Mouse (Mus musculus) heart, embryonic 10.5 days (tissue): ENCODE results near the gene Runx1. TPM values are rescaled to one million over a fixed set of nuclear protein-coding genes. Genes with fewer than 3 reads are reported as not detected.

Source experiments
- DNase-seq: peaks from one replicate; pipeline ENCODE4 v3.0.0-alpha.2; 2017; ENCODE audit warnings: low spot score
- H3K27ac ChIP-seq: fragments of 300-500 bp; sonication (generic); 2 replicates; pipeline ENCODE4 v1.5.1; 2016; ENCODE audit warnings: mild to moderate bottlenecking
- H3K27me3 ChIP-seq: fragments of 300-500 bp; sonication (generic); 2 replicates; pipeline ENCODE4 v1.6.1; 2016; ENCODE audit warnings: mild to moderate bottlenecking; ENCODE audit not compliant: poor library complexity, insufficient read depth, severe bottlenecking
- H3K36me3 ChIP-seq: fragments of 300-500 bp; sonication (generic); 2 replicates; pipeline ENCODE4 v1.6.1; 2016; ENCODE audit warnings: mild to moderate bottlenecking, moderate library complexity
- H3K4me1 ChIP-seq: fragments of 300-500 bp; sonication (generic); 2 replicates; pipeline ENCODE4 v1.6.1; 2016; ENCODE audit warnings: mild to moderate bottlenecking
- H3K4me3 ChIP-seq: fragments of 300-500 bp; sonication (generic); 2 replicates; pipeline ENCODE4 v1.5.1; 2016; ENCODE audit warnings: mild to moderate bottlenecking, moderate library complexity
- H3K9me3 ChIP-seq: fragments of 300-500 bp; sonication (generic); 2 replicates; pipeline ENCODE4 v1.6.1; 2016; ENCODE audit warnings: mild to moderate bottlenecking, moderate library complexity
- WGBS: fragments of 180-500 bp; shearing (Covaris S2); methylation state at CpG from one replicate; pipeline ENCODE4 v1.1.7; 2016; 5-methylcytosine and 5-hydroxymethylcytosine counted together
- polyA plus RNA-seq: library from polyadenylated mRNA; unstranded; fragments of >200 nt; fragmentation: Nextera tagmentation; extraction: Ambion mirVana; gene quantifications from 2 replicates; pipeline ENCODE4 v1.2.1, GENCODE M21; 2016

Gene Runx1
- polyA plus RNA-seq, 1 experiment from 2014 or later, result 2.5 TPM

- Histone ChIP-seq H3K9me3 (no peaks in the 10 kb centered on the region), H3K4me3 (no peak overlapping the region), H3K36me3 (no peaks in the 10 kb centered on the region), H3K4me1 (no peaks in the 10 kb centered on the region; the same call in 1 of the 2 replicates), H3K27me3 (peaks cover 44% of the 10 kb centered on the region), H3K27ac (no peak overlapping the region)
- 73% methylated on average over 11 of the region's 11 CpGs for WGBS
- DNase-seq, result no peak
Observed at GRCm38 (mm10) chr16:92565291-92565690, 260.7 kb downstream of the Runx1 start.

DNA sequence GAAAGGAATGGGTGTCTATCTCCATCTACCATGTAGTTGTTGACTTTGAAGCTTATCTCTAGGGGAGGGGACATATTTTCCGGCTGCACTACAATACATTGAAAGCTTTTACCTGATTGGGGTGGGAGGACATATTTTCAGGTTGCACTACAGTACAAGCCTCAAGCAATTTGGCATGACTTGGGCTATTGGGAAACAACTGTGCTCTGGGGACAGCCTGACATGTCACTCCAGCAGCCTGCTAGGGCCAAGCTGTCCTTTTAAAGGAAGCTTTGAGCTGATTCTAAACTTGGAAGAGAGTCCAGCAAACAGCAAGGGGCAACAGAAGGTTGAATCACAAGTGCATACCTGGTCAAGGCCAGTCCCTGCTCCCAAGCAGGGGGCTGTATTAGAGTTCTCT is 270.9 kb downstream of the Runx1 start:
- no peak for DNase-seq
- H3K27me3 ChIP-seq, result peaks cover 11% of the 10 kb centered on the region; the same call in 1 of the 2 replicates
- peaks cover 16% of the 10 kb centered on the region; the same call in 1 of the 2 replicates for H3K4me1 ChIP-seq
- H3K4me3 ChIP-seq, result no peak overlapping the region
- WGBS, result 71% methylated on average over 1 of the region's 1 CpGs
- H3K36me3 ChIP-seq, result no peaks in the 10 kb centered on the region
- no peak overlapping the region for H3K27ac ChIP-seq
- no peaks in the 10 kb centered on the region for H3K9me3 ChIP-seq

GRCm38 (mm10) chr16:92552858-92553257 is 273.1 kb downstream of the Runx1 start:
- Histone ChIP-seq H3K4me3 (0 out of 2 replicates have a peak overlapping the region, but pooled peaks have one; percentile 22), H3K9me3 (no peaks in the 10 kb centered on the region), H3K27me3 (0 out of 2 replicates have a peak, but pooled peaks cover 5% of the 10 kb centered on the region), H3K36me3 (no peaks in the 10 kb centered on the region), H3K27ac (no peak overlapping the region), H3K4me1 (peaks cover 13% of the 10 kb centered on the region; the same call in 1 of the 2 replicates)
- WGBS, result 14% methylated on average over 11 of the region's 11 CpGs
- no peak for DNase-seq

GRCm38 (mm10) chr16:92552106-92552382 is 273.9 kb downstream of the Runx1 start:
- Histone ChIP-seq H3K4me1 (peaks cover 14% of the 10 kb centered on the region; the same call in 1 of the 2 replicates), H3K36me3 (no peaks in the 10 kb centered on the region), H3K27ac (no peak overlapping the region), H3K27me3 (0 out of 2 replicates have a peak, but pooled peaks cover 5% of the 10 kb centered on the region), H3K9me3 (no peaks in the 10 kb centered on the region), H3K4me3 (no peak overlapping the region)
- DNase-seq, result no peak
- 69% methylated on average over 9 of the region's 9 CpGs for WGBS
